Mouse (Mus musculus) stomach, postnatal 0 days (tissue): Measurements from ENCODE around the gene Tfcp2l1.

Source experiments
- CTCF ChIP-seq: IDR thresholded peaks from 2 replicates; pipeline ENCODE4 v1.5.1; 2016; ENCODE audit warnings: antibody characterized with exemption, low read depth, mild to moderate bottlenecking, moderate library complexity
- EP300 ChIP-seq: optimal IDR thresholded peaks from 2 replicates; pipeline ENCODE3; 2016; ENCODE audit warnings: antibody characterized with exemption

- no peak for TF ChIP-seq CTCF
- no peak for TF ChIP-seq EP300
Observed at GRCm38 (mm10) chr1:118622857-118623256, 4.9 kb upstream of the Tfcp2l1 start.
